Mouse (Mus musculus): ENCODE results near the gene B4galt5. TPM values are rescaled to one million over a fixed set of nuclear protein-coding genes. Genes with fewer than 3 reads are reported as not detected.
A peak's percentile ranks its signal among the peaks of the same experiment; 100 is the strongest.

B4galt5 gene
- total RNA-seq, 2 experiments from 2014 or later = 58.8 to 60.5 TPM

DNA sequence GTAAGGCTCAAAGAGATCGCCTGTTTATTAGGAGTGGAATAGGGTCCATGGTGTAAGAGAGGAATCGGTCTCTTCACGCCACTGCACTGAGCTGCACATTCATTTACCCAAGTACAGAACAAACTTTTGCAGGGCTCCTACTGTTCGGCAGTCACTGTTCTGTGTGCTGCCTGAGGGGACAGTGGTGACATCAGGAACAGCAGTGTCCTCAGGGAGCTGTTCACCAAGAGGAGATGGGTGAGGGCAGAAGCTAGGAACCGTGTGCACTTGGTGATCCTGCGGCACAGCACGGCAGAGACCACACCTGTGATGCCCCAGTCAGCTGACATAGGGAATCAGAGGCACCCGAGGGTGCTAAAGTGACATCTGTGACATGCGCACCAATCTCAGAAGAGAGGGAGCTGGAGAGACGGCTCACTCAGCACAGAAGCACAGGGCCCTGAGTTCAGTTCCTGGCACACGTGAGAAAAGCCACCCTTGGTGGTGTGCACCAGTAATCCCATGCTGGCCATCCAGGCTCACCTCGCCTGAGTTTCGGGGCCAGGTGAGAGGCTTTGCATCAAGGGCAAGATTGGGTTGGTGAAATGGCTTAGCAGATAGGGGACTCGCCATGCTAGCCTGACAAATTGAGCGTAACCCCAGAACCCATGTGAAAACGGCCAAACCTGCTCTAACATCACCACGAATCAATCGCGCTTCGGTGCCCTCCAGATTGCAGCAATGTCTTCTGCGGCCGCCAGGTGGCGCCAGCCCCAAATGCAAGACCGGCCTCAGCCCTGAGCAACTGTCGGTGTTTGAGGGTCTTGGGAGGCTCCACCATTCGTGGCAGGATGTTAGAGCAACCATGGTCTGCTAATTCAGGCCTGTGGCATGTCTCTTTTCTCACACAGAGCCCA is 68.6 kb downstream of the B4galt5 start:
- peak; percentile 84 to 88 for DNase-seq (ENCODE audit: low spot score in 2 of 2)

DNA sequence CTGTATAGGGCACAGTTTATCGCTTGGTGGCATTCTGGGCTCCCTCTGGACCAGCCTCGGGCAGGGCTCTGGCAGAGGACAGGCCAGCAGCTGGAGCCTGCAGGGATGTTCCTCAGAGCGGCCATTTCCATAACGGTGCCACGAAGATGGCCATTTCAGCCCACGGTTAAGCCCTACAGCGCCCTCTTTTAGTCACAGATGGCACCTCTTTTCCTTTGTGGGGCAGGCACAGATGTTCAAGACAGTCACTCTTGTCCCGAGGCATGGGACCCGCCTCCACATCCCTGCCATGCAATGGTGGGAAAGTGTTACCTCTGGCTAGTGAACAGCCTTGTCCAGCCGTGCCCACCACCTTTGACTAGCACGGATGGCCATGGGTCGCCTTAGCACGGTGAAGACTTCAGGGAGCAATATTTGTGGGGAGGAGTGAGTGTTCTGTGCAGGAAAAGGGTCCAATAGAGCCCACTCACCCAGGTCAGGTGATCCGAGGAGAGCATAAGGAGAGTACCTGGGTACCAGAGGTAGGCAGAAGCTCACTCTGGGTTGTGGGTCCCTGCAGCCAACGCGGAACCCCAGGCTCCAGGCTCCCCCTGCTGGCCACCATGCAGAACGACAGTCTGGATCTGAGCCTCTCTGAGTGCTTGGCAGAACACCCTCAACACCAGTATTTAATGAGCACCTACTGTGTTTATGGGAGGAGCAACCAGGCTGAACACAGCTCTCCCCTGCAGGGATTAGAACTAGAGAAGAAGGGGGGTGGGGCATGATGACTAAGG is 70.0 kb downstream of the B4galt5 start:
- peak; percentile 51 to 54 for DNase-seq (ENCODE audit: low spot score in 2 of 2)

DNA sequence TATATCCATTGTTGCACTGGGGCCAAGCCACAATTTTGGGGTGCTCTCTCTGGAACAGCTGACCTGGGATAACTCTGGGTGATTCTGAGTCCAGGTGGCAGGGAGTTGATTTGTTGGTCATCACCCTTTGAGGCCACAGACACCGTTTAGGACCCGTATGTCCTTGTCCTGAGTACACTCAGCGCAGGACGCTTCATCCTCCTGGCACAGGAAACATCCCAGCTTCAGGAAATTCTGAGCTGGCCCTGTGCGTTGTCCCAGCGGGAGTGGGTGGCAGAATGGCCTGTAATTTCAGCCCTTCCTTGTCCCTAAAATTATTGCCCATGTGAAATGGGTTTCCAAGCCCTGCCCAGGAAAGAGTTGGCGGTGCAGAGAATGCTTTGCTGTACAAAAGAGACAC is 71.0 kb downstream of the B4galt5 start:
- DNase-seq (ENCODE audit: low spot score in 2 of 2) = no peak

- DNase-seq (ENCODE audit: low spot score in 2 of 2) = no peak
Observed at GRCm38 (mm10) chr2:167277026-167277425, 72.0 kb downstream of the B4galt5 start.

- DNase-seq (ENCODE audit: low spot score in 2 of 2) = no peak
Observed at GRCm38 (mm10) chr2:167275856-167276255, 73.1 kb downstream of the B4galt5 start.

DNA sequence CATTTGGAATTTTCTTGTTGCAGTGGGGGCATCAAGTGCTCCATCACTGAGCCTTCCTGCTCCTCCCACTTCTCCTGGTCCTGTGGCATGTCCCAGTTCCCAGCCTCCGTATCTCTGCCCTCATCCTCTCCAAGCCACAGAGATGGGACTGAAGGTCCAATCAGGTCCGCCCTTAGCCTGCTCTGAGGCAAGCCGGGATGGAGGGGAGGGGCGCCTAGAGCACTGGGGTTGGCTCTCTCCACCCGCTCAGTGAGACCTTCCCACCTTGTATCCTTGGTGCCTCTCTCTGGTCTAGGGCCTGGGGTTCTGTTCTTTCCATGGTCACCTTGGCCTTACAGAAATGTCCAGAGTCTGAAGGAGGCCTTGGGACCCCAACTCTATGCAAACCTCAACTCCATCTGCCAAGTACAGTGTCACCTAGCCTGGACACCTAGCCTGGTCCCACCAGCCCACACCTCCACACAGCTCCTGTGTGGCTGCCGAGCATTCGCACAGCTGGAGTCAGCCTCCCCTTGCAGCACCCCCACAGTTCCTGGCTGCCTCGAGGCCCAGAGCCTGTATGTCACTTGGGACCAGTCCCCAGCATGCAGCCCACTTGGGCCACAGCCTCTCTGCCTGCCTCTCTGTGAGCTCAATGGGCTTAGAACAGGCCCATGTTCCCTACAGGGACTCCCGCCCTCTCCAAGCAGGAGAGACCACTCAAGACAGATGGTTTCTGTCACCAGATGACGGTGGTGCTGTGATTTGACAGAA is 74.1 kb downstream of the B4galt5 start:
- no peak for DNase-seq (ENCODE audit: low spot score in 2 of 2)

GRCm38 (mm10) chr2:167273206-167273740 is 75.7 kb downstream of the B4galt5 start:
- no peak for DNase-seq (ENCODE audit: low spot score in 2 of 2)

- no peak for DNase-seq (ENCODE audit: low spot score in 2 of 2)
Observed at GRCm38 (mm10) chr2:167272706-167273105, 76.3 kb downstream of the B4galt5 start.

DNA sequence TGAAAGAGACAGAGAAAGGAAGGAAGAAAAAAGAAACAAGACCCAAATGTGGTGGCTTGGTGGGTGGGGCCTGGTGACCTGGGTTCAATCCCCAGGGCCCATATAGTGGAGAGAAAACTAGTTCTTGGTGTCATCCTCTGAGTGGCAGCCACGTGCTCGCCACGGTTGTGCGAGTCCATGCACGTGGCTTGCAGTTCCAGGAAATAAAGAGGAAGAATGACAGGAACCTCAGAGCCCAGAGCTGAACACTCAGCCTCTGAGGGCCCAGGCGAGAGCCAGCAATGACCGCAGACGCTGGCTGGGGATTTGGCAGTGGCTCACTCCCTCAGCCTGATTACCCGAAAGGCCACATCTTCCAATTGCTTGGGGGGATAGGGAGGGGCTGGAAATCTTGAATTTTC is 77.9 kb downstream of the B4galt5 start:
- no peak for DNase-seq (ENCODE audit: low spot score in 2 of 2)

DNA sequence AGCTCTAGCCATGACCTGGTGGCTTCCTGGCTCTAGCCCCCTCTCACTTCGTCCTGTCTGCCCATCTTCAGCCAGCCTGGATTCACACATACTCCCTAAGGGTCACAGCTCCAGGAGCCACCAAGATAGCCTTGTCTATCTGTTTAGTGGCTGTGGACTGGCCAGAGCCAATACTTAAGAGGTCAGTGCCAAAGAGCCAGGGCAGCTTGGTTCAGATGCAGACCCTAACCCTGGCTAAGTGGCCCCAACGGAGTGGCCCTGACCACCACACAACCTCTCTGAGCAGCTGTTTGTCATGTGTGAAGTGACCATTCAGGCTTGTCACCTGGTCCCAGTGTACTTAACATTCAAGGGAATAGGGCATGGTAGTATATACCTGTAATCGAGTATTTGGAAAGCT is 78.5 kb downstream of the B4galt5 start:
- no peak for DNase-seq (ENCODE audit: low spot score in 2 of 2)

DNA sequence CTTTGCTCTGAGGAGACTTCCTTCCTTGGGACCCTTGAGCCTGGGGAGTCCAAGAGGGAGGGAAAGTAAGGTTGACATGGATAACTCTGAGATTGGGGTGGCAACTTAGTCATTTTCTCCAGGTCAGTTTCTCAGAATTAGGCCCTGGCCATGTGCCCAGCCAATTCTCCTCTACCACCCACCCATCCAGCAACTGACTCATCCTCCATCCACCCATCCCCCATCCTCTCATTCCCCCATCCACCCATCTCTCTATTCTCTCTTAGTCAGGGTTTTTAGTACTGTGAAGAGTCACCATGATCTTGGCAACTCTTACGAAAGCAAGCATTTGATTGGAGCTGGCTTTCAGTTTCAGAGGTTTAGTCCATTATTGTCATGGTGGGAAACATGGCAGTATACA is 80.3 kb downstream of the B4galt5 start:
- no peak for DNase-seq (ENCODE audit: low spot score in 2 of 2)

- no peak for DNase-seq (ENCODE audit: low spot score in 2 of 2)
Observed at GRCm38 (mm10) chr2:167268411-167268690, 80.6 kb downstream of the B4galt5 start.

DNA sequence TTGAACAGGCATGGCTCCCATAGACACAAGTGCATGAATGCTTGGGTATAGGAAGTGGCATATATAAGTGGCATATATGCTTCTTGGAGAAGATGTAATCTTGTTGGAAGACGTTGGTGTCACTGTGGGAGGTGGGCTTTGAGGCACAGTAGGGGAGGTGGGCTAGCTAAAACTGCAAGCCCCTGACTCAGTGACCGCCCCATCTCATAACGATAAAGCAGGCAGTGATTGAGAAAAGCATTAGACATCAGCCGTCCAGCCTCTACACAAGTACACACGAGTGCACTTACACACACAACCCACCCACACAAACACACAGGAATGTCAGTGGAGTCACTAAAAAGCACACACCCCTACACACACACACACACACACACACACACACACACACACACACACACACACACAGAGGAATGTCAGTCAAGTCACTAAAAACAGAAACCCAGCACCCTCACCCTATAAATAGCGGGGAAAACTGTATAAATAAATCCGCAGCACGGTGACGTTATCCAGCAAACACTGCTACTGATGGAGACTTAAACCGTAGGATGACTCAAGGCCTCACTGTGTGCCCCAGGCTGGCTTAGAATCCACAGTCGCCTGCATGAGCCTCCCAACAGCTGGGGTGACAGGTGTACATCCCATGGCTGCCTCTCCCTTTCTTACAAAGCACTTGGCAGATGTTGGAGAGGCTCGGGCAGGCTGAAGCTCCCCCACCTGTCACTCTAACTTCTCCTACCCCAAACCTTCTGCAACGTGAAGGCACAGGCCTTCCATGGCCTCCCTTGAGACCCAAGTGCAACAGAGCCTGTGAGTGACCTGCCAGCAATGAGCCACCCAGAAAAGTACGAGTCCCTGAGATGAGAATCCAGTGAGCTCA is 81.2 kb downstream of the B4galt5 start:
- DNase-seq (ENCODE audit: low spot score in 2 of 2) = no peak

DNA sequence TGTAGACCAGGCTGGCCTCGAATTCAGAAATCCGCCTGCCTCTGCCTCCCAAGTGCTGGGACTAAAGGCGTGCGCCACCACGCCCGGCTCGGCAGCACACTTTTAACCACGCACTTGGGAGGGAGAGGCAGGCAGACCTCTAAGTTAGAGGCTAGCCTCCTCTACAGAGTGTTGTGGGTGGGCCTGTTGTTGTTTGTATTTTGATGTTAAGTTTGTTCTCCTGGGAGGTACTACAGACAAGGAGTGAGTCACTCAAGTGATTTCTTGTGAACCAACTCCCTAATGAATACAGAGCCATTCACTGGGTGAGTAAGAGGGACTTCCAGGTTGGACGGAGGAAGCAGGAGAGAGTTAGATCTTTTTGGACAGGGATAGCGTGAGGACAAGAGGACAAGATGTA is 82.8 kb downstream of the B4galt5 start:
- no peak for DNase-seq (ENCODE audit: low spot score in 2 of 2)

DNA sequence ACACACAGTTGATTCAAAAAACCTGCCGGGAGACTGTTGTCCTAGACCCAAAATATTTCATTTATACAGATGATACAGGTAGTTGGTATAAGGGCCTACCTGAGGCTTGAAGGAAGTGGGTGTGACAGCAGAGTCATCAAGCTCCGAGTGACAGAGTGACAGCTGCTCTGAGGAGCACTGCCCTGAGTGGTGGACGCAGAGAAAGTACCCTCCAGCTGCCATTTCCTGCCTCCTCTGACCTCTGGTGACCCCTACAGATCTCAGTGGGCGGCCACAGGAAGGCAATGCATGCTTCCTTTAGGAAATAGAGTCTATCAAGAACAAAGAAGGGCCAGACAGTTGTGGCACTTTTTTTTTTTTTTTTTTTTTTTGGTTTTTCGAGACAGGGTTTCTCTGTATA is 83.2 kb downstream of the B4galt5 start:
- no peak for DNase-seq (ENCODE audit: low spot score in 2 of 2)

GRCm38 (mm10) chr2:167265021-167265420 is 84.0 kb downstream of the B4galt5 start:
- no peak for DNase-seq (ENCODE audit: low spot score in 2 of 2)

- DNase-seq (ENCODE audit: low spot score in 2 of 2) = no peak
Observed at GRCm38 (mm10) chr2:167263931-167264330, 85.1 kb downstream of the B4galt5 start.

DNA sequence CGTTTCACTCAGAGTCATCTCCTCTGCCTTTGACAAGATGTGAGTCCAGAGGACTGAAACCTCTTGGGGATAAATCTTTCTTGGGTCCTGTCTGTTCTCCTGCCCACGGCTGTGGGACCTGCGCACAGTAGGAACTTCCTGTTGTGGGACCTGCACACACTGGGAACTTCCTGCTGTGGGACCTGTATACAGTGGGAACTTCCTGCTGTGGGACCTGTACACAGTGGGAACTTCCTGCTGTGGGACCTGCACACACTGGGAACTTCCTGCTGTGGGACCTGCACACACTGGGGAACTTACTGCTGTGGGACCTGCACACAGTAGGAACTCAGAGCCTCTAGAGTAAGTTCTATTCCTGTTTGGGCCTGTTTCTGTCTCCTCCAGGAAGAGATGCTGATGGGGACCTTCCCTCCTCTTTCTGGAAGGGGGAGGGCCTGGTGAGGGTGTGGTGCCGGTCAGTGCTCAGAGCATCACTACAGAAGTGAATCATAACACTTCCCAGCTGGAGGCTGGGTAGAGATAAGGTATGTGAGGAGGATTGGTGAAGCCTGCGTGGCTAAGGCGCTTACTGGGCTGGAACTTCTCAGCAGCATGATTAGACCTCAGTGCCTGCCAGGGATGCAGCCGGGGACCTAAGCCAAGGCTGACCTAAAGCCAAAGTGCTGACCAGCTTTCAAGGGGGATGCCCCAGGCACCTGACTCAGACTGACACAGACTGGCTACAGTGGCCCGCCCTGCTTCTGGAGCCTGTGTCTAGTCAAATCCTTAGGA is 85.8 kb downstream of the B4galt5 start:
- DNase-seq (ENCODE audit: low spot score in 2 of 2) = no peak

DNA sequence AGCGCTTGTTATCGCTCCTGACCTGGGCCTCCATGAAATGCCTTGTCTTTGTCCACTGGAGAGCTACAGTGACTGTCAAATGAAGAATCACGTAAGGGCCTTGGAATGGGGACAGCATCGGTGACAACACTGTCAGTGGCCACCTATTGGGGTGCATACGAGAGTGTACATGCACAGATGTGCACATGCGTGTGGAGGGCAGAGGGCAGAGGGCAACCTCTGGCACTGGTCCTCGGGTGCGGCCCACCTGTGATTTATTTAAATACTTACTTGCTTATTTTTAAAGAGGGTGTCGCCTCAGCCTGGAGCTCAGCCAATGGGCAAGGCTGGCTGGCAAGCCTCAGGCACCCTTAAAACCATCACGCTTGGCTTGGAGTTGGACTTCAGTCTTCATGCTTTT is 86.5 kb downstream of the B4galt5 start:
- DNase-seq (ENCODE audit: low spot score in 2 of 2) = no peak

GRCm38 (mm10) chr2:167261106-167261505 is 87.9 kb downstream of the B4galt5 start:
- DNase-seq (ENCODE audit: low spot score in 2 of 2) = no peak

All from layer of hippocampus, postnatal 14 days (tissue).